Mouse (Mus musculus): ENCODE data around the gene Barhl1. TPM values are rescaled to one million over a fixed set of nuclear protein-coding genes. Genes with fewer than 3 reads are reported as not detected.

Gene Barhl1
- polyA plus RNA-seq, 1 experiment from 2014 or later, result not detected

DNA sequence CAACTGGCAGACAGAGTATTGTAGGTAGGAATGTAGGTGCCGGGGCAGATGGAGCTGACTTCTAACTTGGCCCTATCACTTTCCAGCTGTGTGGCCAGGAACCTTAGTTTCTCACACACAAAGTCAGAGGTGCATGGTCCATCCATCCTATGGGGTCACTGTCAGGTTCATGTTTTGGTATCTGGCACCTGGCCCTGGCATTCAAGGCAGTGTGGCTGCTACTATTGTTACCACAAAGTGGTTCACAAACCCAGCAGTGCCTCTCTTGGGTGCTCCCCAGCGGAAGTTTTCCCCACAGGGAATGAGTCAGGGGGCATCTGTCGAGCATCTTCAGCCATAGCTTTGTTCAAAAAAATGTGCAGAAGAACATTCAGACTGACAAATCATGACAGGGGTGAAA, 29.8 kb upstream of the Barhl1 start:
- no peaks in the 10 kb centered on the region for H3K4me1 ChIP-seq (ENCODE audit: insufficient read depth)
- 77% methylated on average over 3 of the region's 3 CpGs for WGBS
- H3K36me3 ChIP-seq (ENCODE audit: insufficient read depth), result no peaks in the 10 kb centered on the region
- no peak for DNase-seq
- no peaks in the 10 kb centered on the region for H3K27me3 ChIP-seq (ENCODE audit: insufficient read depth, low read length)
- no peak overlapping the region for H3K4me3 ChIP-seq (ENCODE audit: low read depth, low read length)
- no peak overlapping the region for H3K9ac ChIP-seq
- no peaks in the 10 kb centered on the region for H3K9me3 ChIP-seq (ENCODE audit: low read depth, low read length)
- no peak overlapping the region for H3K27ac ChIP-seq (ENCODE audit: low read depth)
- no peak overlapping the region for H3K4me2 ChIP-seq
- no peak for TF ChIP-seq CTCF (IDR thresholded peaks at IDR 0.05; ENCODE audit: low read depth)
- ATAC-seq (ENCODE audit: insufficient read depth), result no peak

DNA sequence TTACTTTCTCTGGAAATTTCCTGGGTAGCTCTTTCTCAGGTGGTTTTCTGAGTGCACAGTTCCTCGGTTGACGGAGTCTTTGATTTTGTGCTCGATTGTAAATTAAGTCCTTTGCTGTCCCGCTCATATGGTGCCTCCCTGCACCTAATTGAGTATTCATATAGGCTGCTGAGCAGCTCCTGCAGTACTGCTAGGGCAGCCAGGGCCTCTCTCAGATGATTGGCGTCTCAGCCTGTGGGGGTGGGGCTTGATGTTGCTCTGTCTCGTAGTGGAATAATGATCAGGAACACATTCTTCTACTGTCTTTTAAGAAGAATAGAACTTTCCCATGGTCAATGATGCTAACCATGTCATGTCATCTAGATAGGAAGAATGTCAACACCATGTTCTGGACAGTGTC, 28.9 kb upstream of the Barhl1 start:
- 71% methylated on average over 6 of the region's 6 CpGs for WGBS
- Histone ChIP-seq H3K4me3 (ENCODE audit: low read depth, low read length) (no peak overlapping the region), H3K4me1 (ENCODE audit: insufficient read depth) (no peaks in the 10 kb centered on the region), H3K9me3 (ENCODE audit: low read depth, low read length) (no peaks in the 10 kb centered on the region), H3K27me3 (ENCODE audit: insufficient read depth, low read length) (no peaks in the 10 kb centered on the region), H3K27ac (ENCODE audit: low read depth) (no peak overlapping the region), H3K36me3 (ENCODE audit: insufficient read depth) (no peaks in the 10 kb centered on the region), H3K4me2 (no peak overlapping the region), H3K9ac (no peak overlapping the region)
- no peak for TF ChIP-seq CTCF (IDR thresholded peaks at IDR 0.05; ENCODE audit: low read depth)
- DNase-seq (no peak), ATAC-seq (ENCODE audit: insufficient read depth) (no peak)

DNA sequence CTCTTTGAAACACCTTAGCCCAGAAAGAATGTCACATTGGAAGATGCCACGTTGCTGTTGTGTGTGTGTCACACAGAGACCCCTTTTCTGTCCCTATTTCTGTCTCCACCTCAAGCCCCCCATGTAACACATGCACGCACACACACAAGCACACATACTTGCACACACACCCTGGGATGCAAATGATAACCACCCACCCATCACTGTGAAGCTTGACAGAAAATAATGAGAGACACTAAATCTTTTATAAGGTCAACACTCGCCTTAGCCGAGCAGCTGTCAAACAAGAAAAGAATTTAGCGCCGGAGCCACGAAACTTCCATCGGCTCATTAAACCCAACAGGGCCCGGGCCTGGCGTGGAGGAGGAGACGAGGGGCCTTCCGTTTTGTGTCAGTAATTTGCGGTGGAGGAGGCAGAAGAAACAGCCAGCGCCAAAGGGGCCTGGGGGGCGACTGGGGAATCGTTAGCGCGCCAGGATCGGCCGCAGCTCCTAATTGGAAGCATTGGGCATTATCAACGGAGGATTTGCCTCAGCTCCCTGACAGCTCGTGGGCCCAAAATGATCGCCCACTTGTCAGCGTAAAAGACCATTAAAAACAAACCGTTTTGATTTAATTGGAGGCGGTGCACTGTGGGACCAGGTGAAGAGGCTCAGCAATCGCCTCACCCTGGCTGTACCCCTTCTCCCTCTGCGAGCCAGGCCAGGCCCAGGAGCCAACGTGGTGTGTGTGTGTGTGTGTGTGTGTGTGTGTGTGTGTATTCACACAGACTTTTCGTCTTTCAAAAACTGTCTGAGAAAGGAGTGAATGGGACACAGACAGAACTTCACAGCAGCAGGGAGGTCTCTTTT, 27.4 kb upstream of the Barhl1 start:
- Histone ChIP-seq H3K27me3 (ENCODE audit: insufficient read depth, low read length) (no peaks in the 10 kb centered on the region), H3K4me3 (ENCODE audit: low read depth, low read length) (no peak overlapping the region), H3K4me1 (ENCODE audit: insufficient read depth) (no peaks in the 10 kb centered on the region), H3K36me3 (ENCODE audit: insufficient read depth) (no peaks in the 10 kb centered on the region), H3K27ac (ENCODE audit: low read depth) (no peak overlapping the region), H3K9ac (no peak overlapping the region), H3K4me2 (no peak overlapping the region), H3K9me3 (ENCODE audit: low read depth, low read length) (no peaks in the 10 kb centered on the region)
- no peak for DNase-seq
- no peak for TF ChIP-seq CTCF (IDR thresholded peaks at IDR 0.05; ENCODE audit: low read depth)
- 44% methylated on average over 30 of the region's 30 CpGs for WGBS
- no peak for ATAC-seq (ENCODE audit: insufficient read depth)

DNA sequence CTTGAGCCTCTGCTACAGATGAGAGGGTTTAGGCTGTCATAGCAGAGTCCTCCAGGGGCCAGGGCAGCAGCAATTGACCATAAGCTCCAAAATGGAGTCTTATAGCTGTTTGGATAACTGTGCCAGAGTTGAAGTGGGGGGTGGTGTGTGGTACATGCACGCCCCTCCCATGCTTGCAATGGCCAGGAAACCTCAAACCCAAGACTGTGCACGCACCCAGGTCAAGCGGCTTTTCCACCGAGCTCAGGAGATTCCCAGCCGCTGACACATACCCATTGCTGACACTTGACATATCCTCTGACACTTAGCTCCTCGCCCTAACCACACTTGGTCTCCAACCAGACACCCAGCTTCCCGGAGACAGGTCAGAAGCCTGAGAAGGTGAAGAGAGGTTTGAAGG, 22.5 kb upstream of the Barhl1 start:
- no peaks in the 10 kb centered on the region for H3K36me3 ChIP-seq (ENCODE audit: insufficient read depth)
- no peaks in the 10 kb centered on the region for H3K4me1 ChIP-seq (ENCODE audit: insufficient read depth)
- H3K4me3 ChIP-seq (ENCODE audit: low read depth, low read length), result no peak overlapping the region
- H3K27ac ChIP-seq (ENCODE audit: low read depth), result no peak overlapping the region
- no peaks in the 10 kb centered on the region for H3K9me3 ChIP-seq (ENCODE audit: low read depth, low read length)
- DNase-seq (no peak), ATAC-seq (ENCODE audit: insufficient read depth) (no peak)
- no peak overlapping the region for H3K9ac ChIP-seq
- H3K27me3 ChIP-seq (ENCODE audit: insufficient read depth, low read length), result no peaks in the 10 kb centered on the region
- 60% methylated on average over 7 of the region's 7 CpGs for WGBS
- H3K4me2 ChIP-seq, result no peak overlapping the region
- TF ChIP-seq CTCF (IDR thresholded peaks at IDR 0.05; ENCODE audit: low read depth), result no peak

DNA sequence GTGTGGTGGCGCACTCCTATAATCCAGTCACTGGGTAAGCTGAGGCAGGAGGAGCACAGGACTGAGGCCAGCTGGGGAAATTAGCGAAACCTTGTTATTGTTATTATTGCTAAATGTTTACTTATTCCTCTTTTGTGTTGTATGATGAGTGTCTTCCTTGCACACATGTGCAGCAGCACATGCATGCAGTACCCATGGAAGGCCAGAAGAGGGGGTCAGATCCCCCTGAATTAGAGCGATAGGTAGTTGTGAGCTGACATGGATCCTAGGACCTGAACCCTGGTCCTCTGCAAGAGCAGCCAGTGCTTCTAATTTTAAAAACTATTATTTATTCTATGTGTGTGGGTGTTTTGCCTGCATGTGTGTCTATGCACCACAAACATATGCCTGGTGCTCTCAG, 14.1 kb upstream of the Barhl1 start:
- no peaks in the 10 kb centered on the region for H3K9me3 ChIP-seq (ENCODE audit: low read depth, low read length)
- no peaks in the 10 kb centered on the region for H3K4me1 ChIP-seq (ENCODE audit: insufficient read depth)
- no peak for DNase-seq
- no peaks in the 10 kb centered on the region for H3K27me3 ChIP-seq (ENCODE audit: insufficient read depth, low read length)
- ATAC-seq (ENCODE audit: insufficient read depth), result no peak
- no peak overlapping the region for H3K4me2 ChIP-seq
- H3K4me3 ChIP-seq (ENCODE audit: low read depth, low read length), result no peak overlapping the region
- peak; percentile 53 for TF ChIP-seq CTCF (IDR thresholded peaks at IDR 0.05; ENCODE audit: low read depth)
- 86% methylated on average over 3 of the region's 3 CpGs for WGBS
- no peak overlapping the region for H3K9ac ChIP-seq
- no peak overlapping the region for H3K27ac ChIP-seq (ENCODE audit: low read depth)
- no peaks in the 10 kb centered on the region for H3K36me3 ChIP-seq (ENCODE audit: insufficient read depth)

DNA sequence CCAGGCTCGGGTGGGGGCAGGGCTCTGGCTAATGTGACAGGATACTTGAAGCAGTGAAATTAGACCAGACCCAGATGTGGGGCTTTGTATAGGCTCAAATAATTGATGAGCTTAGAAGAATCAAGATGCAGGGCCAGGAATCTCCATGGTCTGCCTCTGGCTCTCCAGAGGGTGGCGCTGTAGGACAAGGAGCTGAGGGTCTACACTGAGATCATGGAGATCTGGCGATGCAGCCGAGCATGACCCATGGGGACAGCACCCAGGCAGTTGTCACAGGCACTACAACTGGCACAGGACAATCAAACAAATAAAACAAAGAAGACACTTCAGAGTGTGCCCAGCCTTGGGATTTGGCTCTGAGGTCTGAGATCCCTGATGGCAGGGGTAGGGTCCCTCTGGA, 7.4 kb upstream of the Barhl1 start:
- H3K4me2 ChIP-seq, result no peak overlapping the region
- no peak overlapping the region for H3K9ac ChIP-seq
- no peak; the same call in 1 of the 2 replicates for ATAC-seq (ENCODE audit: insufficient read depth)
- no peak overlapping the region for H3K4me3 ChIP-seq (ENCODE audit: low read depth, low read length)
- WGBS, result 2% methylated on average over 4 of the region's 4 CpGs
- no peak overlapping the region for H3K27ac ChIP-seq (ENCODE audit: low read depth)
- H3K27me3 ChIP-seq (ENCODE audit: insufficient read depth, low read length), result peaks cover 32% of the 10 kb centered on the region
- DNase-seq, result peak; percentile 80
- H3K4me1 ChIP-seq (ENCODE audit: insufficient read depth), result no peaks in the 10 kb centered on the region
- no peaks in the 10 kb centered on the region for H3K36me3 ChIP-seq (ENCODE audit: insufficient read depth)
- H3K9me3 ChIP-seq (ENCODE audit: low read depth, low read length), result no peaks in the 10 kb centered on the region
- peak; percentile 89 for TF ChIP-seq CTCF (IDR thresholded peaks at IDR 0.05; ENCODE audit: low read depth)

DNA sequence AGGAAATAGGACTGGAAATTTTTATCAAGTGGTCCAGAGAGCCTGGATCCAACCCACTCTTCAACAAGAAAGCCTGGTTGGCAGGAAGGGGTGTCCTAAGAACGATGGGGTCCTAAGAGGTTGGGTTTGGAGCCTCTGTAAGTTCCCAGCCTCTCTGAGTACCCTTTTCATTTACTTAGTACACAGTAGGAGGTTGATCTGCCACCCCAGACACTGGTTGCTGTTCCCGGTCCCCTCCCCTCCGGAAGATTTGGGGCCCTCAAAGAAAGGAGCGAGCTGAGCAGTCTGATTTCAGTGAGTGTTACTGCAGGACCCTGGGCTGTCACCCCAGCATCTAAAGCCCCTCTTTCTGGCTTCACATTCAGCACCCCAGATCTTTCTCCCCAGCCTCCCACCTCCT, 2.5 kb upstream of the Barhl1 start:
- Histone ChIP-seq H3K27me3 (ENCODE audit: insufficient read depth, low read length) (peaks cover 81% of the 10 kb centered on the region), H3K4me1 (ENCODE audit: insufficient read depth) (no peaks in the 10 kb centered on the region), H3K27ac (ENCODE audit: low read depth) (no peak overlapping the region), H3K36me3 (ENCODE audit: insufficient read depth) (no peaks in the 10 kb centered on the region), H3K4me2 (no peak overlapping the region), H3K4me3 (ENCODE audit: low read depth, low read length) (no peak overlapping the region), H3K9me3 (ENCODE audit: low read depth, low read length) (no peaks in the 10 kb centered on the region), H3K9ac (no peak overlapping the region)
- 0% methylated on average over 4 of the region's 4 CpGs for WGBS
- TF ChIP-seq CTCF (IDR thresholded peaks at IDR 0.05; ENCODE audit: low read depth), result no peak
- ATAC-seq (ENCODE audit: insufficient read depth) (no peak), DNase-seq (no peak)
